Mouse (Mus musculus) hindbrain, embryonic 12.5 days (tissue): ENCODE results near the gene Tmem107. TPM values are rescaled to one million over a fixed set of nuclear protein-coding genes. Genes with fewer than 3 reads are reported as not detected.
A peak's percentile ranks its signal among the peaks of the same experiment; 100 is the strongest.
"Not testable (repeated sequence)": the region's sequence is repeated elsewhere in the genome, so short reads cannot be mapped to it uniquely, and the experiment has no call there.

Experiments used
- ATAC-seq: fragments of 200-750 bp; cut with Nextera tagmentation; 2 replicates; pipeline ENCODE4 v1.8.0; 2017; ENCODE audit warnings: moderate TSS enrichment; ENCODE audit not compliant: low FRiP score
- H3K27ac ChIP-seq: fragments of 300-500 bp; sonication (generic); 2 replicates; pipeline ENCODE4 v1.5.1; 2016; ENCODE audit warnings: mild to moderate bottlenecking
- H3K27me3 ChIP-seq: fragments of 300-500 bp; sonication (generic); 2 replicates; pipeline ENCODE4 v1.6.1; 2016; ENCODE audit warnings: mild to moderate bottlenecking
- H3K36me3 ChIP-seq: fragments of 300-500 bp; sonication (generic); 2 replicates; pipeline ENCODE4 v1.6.1; 2016; ENCODE audit warnings: mild to moderate bottlenecking
- H3K4me1 ChIP-seq: fragments of 300-500 bp; sonication (generic); 2 replicates; pipeline ENCODE4 v1.6.1; 2016
- H3K4me2 ChIP-seq: fragments of 300-500 bp; sonication (generic); replicated peaks from 2 replicates; pipeline ENCODE4 v1.6.1; 2016; ENCODE audit warnings: mild to moderate bottlenecking
- H3K4me3 ChIP-seq: fragments of 300-500 bp; sonication (generic); 2 replicates; pipeline ENCODE4 v1.5.1; 2016; ENCODE audit warnings: mild to moderate bottlenecking
- H3K9ac ChIP-seq: fragments of 300-500 bp; sonication (generic); 2 replicates; pipeline ENCODE4 v1.6.1; 2016; ENCODE audit warnings: mild to moderate bottlenecking, moderate library complexity
- H3K9me3 ChIP-seq: fragments of 300-500 bp; sonication (generic); replicated peaks from 2 replicates; pipeline ENCODE4 v1.6.1; 2016; ENCODE audit warnings: mild to moderate bottlenecking
- WGBS: fragments of 180-500 bp; shearing (Covaris S2); methylation state at CpG from one replicate; pipeline ENCODE4 v1.1.7; 2016; 5-methylcytosine and 5-hydroxymethylcytosine counted together
- polyA plus RNA-seq: library from polyadenylated mRNA; unstranded; fragments of >200 nt; fragmentation: Nextera tagmentation; extraction: Ambion mirVana; gene quantifications from 2 replicates; pipeline ENCODE4 v1.2.1, GENCODE M21; 2016

The Tmem107 gene
- polyA plus RNA-seq, 1 experiment from 2014 or later, result 45.1 TPM

DNA sequence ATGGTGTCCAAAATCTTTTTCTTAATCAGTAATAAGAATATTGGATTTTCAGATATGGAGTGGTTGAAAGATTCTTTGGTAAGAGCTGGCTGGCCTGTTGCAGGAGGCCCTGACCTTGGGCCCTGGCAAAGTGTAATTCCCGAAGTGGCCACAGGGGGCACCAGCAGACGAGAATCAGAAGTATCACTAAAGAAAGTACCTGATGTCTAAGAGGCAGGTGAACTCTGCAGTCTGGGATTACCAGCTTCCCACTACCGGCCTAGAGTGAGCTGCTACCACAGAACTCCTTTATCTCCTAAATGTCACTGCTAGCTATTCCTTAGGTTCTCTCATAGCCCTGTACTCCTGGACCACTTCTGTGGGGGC is 21.8 kb downstream of the Tmem107 start:
- WGBS, result 2% methylated on average over 3 of the region's 3 CpGs
- no peak overlapping the region for H3K4me2 ChIP-seq
- peaks cover 56% of the 10 kb centered on the region for H3K4me1 ChIP-seq
- no peak overlapping the region for H3K4me3 ChIP-seq
- no peaks in the 10 kb centered on the region for H3K9me3 ChIP-seq
- no peak for ATAC-seq
- peaks cover 24% of the 10 kb centered on the region; the same call in 1 of the 2 replicates for H3K36me3 ChIP-seq
- no peaks in the 10 kb centered on the region for H3K27me3 ChIP-seq
- no peak overlapping the region for H3K9ac ChIP-seq
- no peak overlapping the region for H3K27ac ChIP-seq

DNA sequence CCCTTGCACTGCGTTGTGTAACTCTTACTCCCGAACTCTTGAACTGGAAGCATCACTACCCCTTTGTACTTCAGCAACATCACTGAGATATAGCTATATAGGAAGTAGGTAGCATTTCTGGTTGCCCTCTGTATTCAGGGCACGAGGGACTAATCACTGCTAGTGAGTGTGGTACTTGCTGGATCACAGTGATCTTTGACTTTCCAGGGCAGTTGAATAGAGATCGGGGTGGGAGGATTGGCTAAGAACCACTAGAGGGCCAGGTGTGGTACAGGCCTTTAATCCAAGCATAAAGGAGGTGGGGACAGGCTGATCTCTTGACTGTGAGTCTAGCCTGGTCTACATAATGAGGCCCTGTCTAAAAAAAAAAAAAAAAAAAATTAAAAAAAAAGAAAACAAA is 22.3 kb downstream of the Tmem107 start:
- 89% methylated on average over 4 of the region's 4 CpGs for WGBS
- H3K36me3 ChIP-seq, result peaks cover 24% of the 10 kb centered on the region; the same call in 1 of the 2 replicates
- no peak overlapping the region for H3K4me3 ChIP-seq
- no peak overlapping the region for H3K4me2 ChIP-seq
- no peaks in the 10 kb centered on the region for H3K27me3 ChIP-seq
- peaks cover 56% of the 10 kb centered on the region for H3K4me1 ChIP-seq
- H3K9me3 ChIP-seq, result no peaks in the 10 kb centered on the region
- H3K27ac ChIP-seq, result no peak overlapping the region
- no peak overlapping the region for H3K9ac ChIP-seq
- ATAC-seq, result no peak

DNA sequence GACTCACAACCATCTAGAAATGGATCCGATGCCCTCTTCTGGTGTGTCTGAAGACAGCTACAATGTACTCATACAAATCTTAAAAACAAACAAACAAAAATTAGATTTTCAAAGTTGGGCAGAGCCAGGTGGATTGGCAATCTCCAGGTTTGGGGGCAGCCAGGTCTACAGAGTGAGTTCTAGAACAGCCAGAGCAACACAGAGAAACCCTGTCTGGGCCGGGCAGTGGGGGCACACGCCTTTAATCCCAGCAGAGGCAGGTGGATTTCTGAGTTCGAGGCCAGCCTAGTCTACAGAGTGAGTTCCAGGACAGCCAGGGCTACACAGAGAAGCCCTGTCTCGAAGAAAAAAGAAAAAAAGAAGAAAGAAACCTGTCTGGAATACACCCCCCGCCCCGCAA is 23.2 kb downstream of the Tmem107 start:
- H3K9me3 ChIP-seq, H3K4me3 ChIP-seq, H3K4me2 ChIP-seq, H3K9ac ChIP-seq, ATAC-seq, H3K27ac ChIP-seq, H3K27me3 ChIP-seq: not testable (repeated sequence)
- 91% methylated on average over 7 of the region's 7 CpGs for WGBS
- H3K4me1 ChIP-seq, result peaks cover 63% of the 10 kb centered on the region
- H3K36me3 ChIP-seq, result peaks cover 24% of the 10 kb centered on the region; the same call in 1 of the 2 replicates

DNA sequence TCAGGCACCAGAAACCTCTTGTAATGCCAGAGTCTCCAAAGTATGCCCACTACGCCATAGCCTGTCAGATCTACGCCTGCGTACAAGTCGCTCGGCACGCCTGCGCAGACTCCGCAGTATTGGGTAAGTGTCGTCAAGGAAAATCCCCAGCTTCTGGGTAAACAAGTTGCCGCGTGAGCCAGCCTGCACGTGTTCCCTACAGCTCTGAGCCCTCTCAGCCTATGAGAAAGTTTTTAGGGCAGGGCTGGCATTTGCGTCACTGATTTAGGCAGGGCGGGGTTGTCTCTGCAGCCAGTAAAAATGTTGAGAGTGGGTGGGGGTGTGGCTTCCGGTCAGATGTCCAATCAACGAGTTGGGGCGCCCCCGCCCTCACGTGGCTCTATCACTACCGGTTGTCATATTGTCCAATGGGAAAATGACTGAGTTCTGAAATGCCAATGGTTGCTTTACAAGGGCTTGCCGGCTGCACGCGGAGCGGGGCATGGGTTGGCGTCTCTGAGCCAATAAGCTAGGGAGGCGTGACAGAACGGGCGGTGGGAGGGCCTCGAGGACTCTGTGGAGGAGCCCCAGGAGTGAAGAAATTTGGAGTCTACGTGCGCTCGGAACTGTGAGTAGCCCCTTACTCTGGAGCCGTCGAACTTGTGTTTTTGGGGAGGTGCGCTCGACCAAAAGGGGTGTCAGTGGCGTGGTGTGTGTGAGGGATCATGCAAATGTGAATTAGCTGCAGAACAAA is 24.3 kb downstream of the Tmem107 start, which contains the start of gene Per1:
Per1 (plus strand) TSS at position 521 of the 733 bp plus-strand sequence.
- peak within 1 kb of the TSS; percentile 93 for H3K4me2 ChIP-seq
- H3K4me1 ChIP-seq, result peaks cover 64% of the 10 kb centered on the region
- peak within 1 kb of the TSS; percentile 70 for H3K27ac ChIP-seq
- peak within 1 kb of the TSS; percentile 46 for H3K4me3 ChIP-seq
- no peaks in the 10 kb centered on the region for H3K27me3 ChIP-seq
- under 1% methylated on average over 37 of the region's 37 CpGs for WGBS
- peaks cover 24% of the 10 kb centered on the region; the same call in 1 of the 2 replicates for H3K36me3 ChIP-seq
- H3K9me3 ChIP-seq, result no peaks in the 10 kb centered on the region
- peak; percentile 92 for ATAC-seq
- H3K9ac ChIP-seq, result peak within 1 kb of the TSS; percentile 60

DNA sequence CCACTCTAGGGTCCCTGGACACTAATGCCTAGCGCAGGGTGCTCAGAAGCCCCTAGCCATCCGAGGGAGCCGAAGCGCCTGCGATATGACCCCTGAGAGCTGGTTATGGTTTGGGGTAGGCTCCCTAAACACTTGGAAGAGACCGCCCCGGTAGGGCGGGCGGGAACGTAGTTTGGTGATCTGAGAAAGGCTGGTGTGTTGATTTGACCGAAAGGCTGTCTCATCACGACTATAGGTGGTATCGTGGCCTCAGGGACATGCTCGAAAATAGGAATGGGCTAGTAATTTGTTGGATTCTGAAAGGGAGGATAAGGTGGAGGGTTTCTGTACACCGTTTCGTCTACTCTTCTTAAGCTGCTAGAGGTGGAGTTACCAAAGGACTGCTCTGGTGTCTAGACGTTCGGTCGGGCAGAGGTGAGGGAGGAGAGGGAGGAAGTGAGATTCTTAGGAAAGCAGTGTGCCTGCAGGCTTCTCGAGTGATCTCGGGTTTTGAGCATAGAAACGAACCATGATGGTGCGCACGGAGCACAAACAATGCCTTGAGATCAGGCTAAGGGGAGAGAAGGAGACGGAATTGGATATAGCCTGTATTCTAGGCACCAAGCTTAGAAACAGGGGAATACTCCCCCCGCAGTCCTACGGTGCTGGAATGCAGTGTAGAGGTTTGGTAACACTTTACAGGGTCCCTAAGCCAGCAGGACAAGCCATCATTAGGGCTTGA is 25.1 kb downstream of the Tmem107 start:
- Histone ChIP-seq H3K9ac (peak overlapping the region; percentile 60), H3K9me3 (no peaks in the 10 kb centered on the region), H3K4me2 (peak overlapping the region; percentile 93), H3K4me1 (peaks cover 63% of the 10 kb centered on the region), H3K27ac (peak overlapping the region; percentile 70), H3K36me3 (peaks cover 20% of the 10 kb centered on the region; the same call in 1 of the 2 replicates), H3K4me3 (peak overlapping the region; percentile 46), H3K27me3 (no peaks in the 10 kb centered on the region)
- no peak for ATAC-seq
- WGBS, result 3% methylated on average over 27 of the region's 27 CpGs

DNA sequence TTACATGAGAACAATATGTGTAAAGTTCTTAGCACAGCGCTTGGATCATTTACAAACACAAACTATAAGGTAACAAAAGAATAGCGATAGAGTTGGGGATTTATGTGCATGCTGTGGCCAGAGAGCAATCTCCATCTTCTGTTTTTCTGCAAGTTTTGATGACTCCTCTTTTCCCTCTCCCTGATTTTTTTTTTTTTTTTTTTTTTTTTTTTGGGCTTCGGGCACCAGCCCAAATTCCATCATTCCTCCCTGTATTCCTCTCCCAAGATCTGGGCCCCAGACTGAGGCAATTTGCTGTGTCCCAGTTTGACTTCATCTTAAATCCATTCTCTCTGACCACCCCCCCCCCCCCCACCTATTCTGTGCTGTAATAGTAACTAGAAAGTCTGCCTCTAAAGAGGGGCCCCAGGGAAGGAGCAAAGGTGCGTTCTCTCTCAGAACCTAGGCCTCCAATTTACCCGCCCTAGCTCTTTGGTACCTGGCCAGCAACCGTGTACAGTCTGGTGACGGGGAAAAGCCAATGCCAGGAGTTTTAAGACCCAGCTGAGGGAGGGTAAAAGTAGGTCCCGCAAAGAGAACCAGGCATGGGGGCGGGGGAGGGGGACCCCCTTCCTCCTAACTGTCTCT is 25.9 kb downstream of the Tmem107 start:
- H3K4me1 ChIP-seq, result peaks cover 60% of the 10 kb centered on the region
- H3K27ac ChIP-seq, result peak overlapping the region; percentile 82

DNA sequence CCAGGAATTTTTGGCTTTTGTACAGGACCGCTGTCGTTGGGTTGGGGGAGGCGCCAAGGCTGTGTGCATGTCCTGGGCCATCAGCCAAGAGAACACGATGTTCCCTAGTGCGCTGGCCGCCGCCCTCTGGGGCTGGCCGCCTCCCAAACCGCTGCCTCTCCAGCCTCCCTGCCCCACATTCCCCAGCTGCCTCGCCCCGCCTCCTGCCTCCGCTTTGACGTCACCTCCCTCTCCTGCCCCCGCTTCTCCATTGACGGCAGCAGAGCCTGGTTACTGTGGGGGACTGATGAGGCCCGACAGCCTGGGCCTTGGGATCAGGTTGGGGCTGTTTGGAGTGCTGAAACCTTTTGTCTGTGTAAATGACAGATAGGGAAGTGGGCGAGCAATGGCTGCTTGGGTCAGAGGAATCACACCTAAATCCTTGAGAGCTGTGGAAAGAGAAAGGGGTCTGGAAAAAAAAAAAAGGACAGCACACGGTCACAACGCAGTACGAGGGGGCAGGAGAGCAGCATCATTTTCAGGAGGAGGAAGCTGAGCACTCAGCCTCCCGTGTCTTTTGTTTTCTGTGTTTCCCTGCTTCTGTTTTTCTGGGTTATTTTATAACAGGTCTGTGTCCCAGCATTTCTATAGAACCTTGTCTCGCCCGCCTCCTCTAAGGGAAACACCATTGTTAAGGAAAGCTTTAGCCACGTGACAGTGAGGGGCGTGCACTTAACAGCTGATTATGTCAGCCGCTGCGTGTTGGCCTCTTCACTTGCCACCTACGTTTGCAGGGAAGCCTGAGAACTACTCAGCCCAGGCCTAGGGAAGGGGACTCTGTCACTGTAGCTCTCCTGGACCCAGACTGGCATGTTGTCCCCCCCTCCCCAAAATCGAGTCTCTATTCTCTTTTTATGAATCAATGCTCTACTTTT is 26.6 kb downstream of the Tmem107 start:
- ATAC-seq, result no peak
- H3K4me2 ChIP-seq, result peak overlapping the region; percentile 93
- H3K4me1 ChIP-seq, result peaks cover 58% of the 10 kb centered on the region

More for the DNA sequence above, 25.9 kb downstream of the Tmem107 start:
- Histone ChIP-seq H3K9me3 (no peaks in the 10 kb centered on the region), H3K4me3 (peak overlapping the region; percentile 46), H3K4me2 (peak overlapping the region; percentile 93), H3K36me3 (peaks cover 22% of the 10 kb centered on the region), H3K9ac (peak overlapping the region; percentile 63), H3K27me3 (no peaks in the 10 kb centered on the region)
- 12% methylated on average over 9 of the region's 9 CpGs for WGBS
- no peak for ATAC-seq

DNA sequence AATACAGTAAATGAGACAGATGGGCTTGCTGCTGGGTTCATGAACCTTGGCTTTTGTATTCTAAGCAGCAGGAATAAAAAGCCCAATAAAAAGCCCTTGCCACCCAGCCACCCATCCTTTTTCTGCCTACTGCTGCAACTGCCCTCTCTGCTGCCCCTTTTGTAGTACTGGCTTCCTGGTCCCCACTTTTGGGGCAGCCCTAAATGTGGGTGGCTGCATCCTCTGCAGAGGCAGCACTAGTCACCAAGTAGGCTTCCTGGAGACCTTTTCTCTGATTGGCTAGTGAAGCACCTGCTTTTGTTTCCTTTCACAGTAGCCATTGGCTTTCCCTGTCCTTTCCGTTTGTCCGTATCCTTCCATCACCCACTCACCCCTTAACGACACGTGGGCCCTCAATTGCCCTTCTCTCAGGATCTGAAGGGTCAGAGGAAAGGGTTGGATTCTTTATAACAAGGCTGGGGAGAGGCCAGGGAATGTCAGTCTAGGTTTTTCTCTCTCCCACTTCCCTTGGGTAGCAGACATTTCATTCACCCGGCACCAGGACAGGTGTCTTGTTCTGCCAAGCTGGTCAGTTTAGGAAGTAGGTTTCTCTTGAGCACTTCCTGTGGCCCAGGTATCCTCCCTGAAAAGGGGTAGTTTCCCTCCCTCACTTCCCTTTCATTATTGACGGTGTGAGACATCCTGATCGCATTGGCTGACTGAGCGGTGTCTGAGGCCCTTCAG is 27.6 kb downstream of the Tmem107 start:
- peak overlapping the region; percentile 82 for H3K27ac ChIP-seq
- WGBS, result 21% methylated on average over 8 of the region's 8 CpGs

More for the DNA sequence above, 26.6 kb downstream of the Tmem107 start:
- H3K9ac ChIP-seq, result peak overlapping the region; percentile 63
- H3K27me3 ChIP-seq, result no peaks in the 10 kb centered on the region
- H3K27ac ChIP-seq, result peak overlapping the region; percentile 82
- H3K36me3 ChIP-seq, result peaks cover 23% of the 10 kb centered on the region
- peak overlapping the region; percentile 23 for H3K4me3 ChIP-seq
- WGBS, result 3% methylated on average over 29 of the region's 29 CpGs
- H3K9me3 ChIP-seq, result no peaks in the 10 kb centered on the region

DNA sequence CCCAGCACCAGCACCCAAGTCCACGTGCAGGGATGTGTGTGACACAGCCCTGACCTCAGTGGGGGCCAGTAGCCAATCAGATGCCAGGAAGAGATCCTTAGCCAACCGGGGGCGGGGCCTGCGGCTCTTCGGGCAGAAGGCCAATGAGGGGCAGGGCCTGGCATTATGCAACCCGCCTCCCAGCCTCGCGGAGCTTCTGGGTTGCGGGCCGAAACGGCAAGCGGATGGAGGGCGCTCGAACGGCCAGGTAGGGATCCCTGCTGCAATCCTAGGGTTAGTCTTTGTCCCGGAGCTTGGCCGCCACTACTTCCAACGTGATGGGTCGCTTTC is 28.1 kb downstream of the Tmem107 start:
- H3K9ac ChIP-seq, result peak overlapping the region; percentile 76
- H3K9me3 ChIP-seq, result no peaks in the 10 kb centered on the region
- WGBS, result under 1% methylated on average over 19 of the region's 19 CpGs
- peak overlapping the region; percentile 51 for H3K4me3 ChIP-seq
- peak overlapping the region; percentile 82 for H3K27ac ChIP-seq
- peaks cover 32% of the 10 kb centered on the region for H3K36me3 ChIP-seq
- no peaks in the 10 kb centered on the region for H3K27me3 ChIP-seq
- peak overlapping the region; percentile 93 for H3K4me2 ChIP-seq
- H3K4me1 ChIP-seq, result peaks cover 58% of the 10 kb centered on the region
- peak; percentile 20 for ATAC-seq

More for the DNA sequence above, 27.6 kb downstream of the Tmem107 start:
- Histone ChIP-seq H3K9ac (0 out of 2 replicates have a peak overlapping the region, but pooled peaks have one; percentile 76), H3K4me3 (peak overlapping the region; percentile 51), H3K4me1 (peaks cover 58% of the 10 kb centered on the region), H3K9me3 (no peaks in the 10 kb centered on the region), H3K4me2 (peak overlapping the region; percentile 93), H3K27me3 (no peaks in the 10 kb centered on the region), H3K36me3 (peaks cover 27% of the 10 kb centered on the region)
- ATAC-seq, result no peak

DNA sequence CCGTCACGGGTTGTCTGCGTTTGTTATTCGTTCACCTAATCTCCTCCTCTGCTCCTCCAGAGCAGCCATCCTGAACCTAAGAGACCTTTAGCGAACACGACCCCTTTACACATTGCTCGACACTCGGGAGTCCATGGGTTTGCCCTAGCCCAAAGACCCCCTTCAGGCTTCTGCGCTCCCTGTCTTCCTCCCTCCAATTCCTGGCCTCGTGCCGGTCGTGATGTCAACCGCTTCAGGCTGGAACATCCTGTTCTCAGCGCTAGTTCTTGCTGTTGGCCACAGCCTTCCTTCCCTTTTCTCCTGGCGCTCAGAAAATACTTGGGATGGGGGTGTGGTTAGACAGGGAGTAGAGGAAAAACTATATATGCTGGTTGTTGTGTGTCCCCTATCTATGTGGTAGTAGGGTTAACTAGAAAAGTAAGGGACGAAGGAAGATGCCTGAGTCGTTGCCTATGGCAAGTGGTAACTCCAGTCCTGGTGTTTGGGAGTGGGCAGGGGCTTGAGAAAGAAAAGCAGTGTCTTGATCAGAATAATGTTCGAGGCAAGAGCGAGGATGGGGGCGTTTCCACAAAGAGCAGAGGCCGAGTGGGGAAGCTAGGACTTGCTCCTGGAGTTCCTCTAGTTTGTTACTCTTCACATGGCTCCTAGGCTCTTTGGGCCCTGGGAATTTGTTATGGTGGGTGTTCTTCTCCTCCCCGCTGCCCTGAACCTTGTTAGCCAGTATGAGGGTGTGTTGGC is 28.7 kb downstream of the Tmem107 start:
- H3K9me3 ChIP-seq, result no peaks in the 10 kb centered on the region
- peaks cover 56% of the 10 kb centered on the region for H3K4me1 ChIP-seq
- H3K4me2 ChIP-seq, result peak overlapping the region; percentile 93
- no peak for ATAC-seq
- WGBS, result 1% methylated on average over 22 of the region's 22 CpGs
- peak overlapping the region; percentile 76 for H3K9ac ChIP-seq
- H3K27me3 ChIP-seq, result no peaks in the 10 kb centered on the region
- peaks cover 38% of the 10 kb centered on the region for H3K36me3 ChIP-seq
- H3K4me3 ChIP-seq, result peak overlapping the region; percentile 51
- peak overlapping the region; percentile 82 for H3K27ac ChIP-seq
